Mouse (Mus musculus) layer of hippocampus, adult 2 months (tissue): Measurements from ENCODE around the gene Map3k6. TPM values are rescaled to one million over a fixed set of nuclear protein-coding genes. Genes with fewer than 3 reads are reported as not detected.

Source experiments
- DNase-seq, 2 experiments: peaks; one replicate each; pipeline ENCODE4 v3.0.0; 2022; ENCODE audit warnings: low spot score in 2 of 2
- H3K27ac ChIP-seq: fragments of 200-600 bp; 2 replicates; pipeline ENCODE4 v1.8.1; 2022
- H3K4me3 ChIP-seq: fragments of 200-600 bp; 2 replicates; pipeline ENCODE4 v1.8.1; 2022; ENCODE audit warnings: mild to moderate bottlenecking
- CTCF ChIP-seq: fragments of 200-600 bp; conservative IDR thresholded peaks from 2 replicates; pipeline ENCODE4 v1.8.1; 2022; ENCODE audit warnings: antibody characterized with exemption, mild to moderate bottlenecking, moderate library complexity
- total RNA-seq, 2 experiments: library from RNA; stranded (reverse); gene quantifications; 2 replicates each; pipeline ENCODE4 v1.2.3; 2021

The Map3k6 gene
- total RNA-seq, 2 experiments from 2014 or later = 5.8 to 10.5 TPM

DNA sequence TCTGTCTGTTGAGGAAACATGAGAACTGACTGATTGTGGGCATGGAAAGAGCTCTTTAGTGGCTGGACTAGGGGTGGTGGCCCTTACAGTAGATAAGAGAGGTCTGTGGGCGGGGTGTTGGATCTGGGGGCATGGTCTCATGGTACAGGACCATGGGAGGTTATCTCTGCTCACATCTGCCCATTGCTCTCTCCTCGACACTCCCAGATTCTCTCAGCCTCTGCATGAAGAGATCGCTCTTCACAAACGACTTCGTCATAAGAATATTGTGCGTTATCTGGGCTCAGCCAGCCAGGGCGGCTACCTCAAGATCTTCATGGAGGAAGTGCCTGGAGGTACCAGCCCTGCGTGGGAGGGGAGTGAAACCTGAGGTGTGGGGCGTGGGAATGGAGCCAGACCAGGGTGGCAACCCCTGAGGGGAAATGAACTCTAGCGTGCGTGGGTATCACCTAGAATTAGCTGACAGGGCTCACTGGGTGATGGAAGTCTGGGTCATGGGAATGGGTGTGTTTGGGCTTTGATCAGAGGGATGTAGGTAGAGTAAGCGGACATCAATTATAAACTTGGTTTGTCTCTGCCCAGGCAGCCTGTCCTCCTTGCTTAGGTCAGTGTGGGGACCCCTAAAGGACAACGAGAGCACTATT lies 7.3 kb downstream of the Map3k6 start:
- no peak overlapping the region for H3K27ac ChIP-seq
- no peak for DNase-seq
- TF ChIP-seq CTCF = no peak
- no peak overlapping the region for H3K4me3 ChIP-seq

DNA sequence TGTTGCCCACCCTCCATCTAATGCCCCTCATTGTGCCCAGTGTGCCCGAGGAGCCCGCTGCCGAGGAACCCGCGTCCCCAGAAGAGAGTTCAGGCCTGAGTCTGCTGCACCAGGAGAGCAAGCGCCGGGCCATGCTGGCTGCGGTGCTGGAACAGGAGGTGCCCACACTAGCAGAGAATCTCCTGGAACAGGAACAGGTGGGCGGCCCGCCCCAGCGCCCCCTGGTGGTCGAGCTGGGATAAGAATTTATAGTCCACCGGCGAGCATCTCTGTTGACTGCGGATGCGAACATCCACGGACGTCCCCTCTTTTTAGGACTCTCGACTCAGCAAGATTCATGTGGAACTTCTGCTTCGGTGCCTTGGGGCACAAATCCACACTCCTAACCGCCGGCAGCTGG lies 10.0 kb downstream of the Map3k6 start:
- peak; percentile 96 for TF ChIP-seq CTCF
- Histone ChIP-seq H3K27ac (no peak overlapping the region), H3K4me3 (peak overlapping the region; percentile 49)
- peak; percentile 76 to 91 for DNase-seq

DNA sequence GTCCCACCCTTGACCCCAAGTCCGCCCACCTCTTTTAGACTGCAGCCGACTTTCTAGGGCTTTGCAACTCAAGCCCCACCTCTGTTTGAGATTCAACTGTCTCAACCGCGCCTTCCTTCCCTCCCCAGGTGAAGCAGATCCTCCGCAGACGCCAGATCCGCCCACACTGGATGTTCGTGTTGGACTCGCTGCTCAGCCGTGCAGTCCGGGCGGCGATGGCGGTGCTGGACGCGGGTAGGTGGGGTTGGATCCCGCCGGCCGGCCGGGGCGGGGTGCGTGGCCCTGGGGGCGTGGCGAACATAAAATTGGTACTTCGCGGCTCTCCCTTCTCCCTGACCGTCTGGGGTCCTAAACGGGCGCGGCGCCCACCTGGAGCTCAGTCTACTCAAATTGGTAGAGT lies 10.6 kb downstream of the Map3k6 start:
- DNase-seq = no peak
- Histone ChIP-seq H3K4me3 (peak overlapping the region; percentile 49), H3K27ac (no peak overlapping the region)
- TF ChIP-seq CTCF = no peak

DNA sequence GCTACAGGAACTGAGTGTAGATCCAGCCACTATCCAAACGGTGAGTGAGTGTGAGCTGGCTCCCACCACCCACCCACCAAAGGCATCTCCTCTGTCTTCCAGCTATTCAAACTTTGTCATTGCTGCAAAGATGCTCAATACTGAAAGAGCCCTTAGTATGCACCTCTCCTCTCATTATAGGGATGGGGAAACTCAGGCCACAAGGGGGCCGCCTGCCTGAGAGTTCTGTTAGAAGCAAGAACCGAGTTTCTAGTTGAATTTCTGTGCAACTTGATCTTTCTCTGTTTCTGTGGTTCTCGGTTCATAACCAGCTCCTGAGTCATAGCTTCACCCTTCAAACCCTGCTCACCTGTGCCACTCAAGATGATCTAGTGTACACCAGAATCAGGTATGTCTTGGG lies 11.5 kb downstream of the Map3k6 start:
- peak; percentile 66 for TF ChIP-seq CTCF
- DNase-seq = no peak
- Histone ChIP-seq H3K4me3 (no peak overlapping the region), H3K27ac (no peak overlapping the region)

DNA sequence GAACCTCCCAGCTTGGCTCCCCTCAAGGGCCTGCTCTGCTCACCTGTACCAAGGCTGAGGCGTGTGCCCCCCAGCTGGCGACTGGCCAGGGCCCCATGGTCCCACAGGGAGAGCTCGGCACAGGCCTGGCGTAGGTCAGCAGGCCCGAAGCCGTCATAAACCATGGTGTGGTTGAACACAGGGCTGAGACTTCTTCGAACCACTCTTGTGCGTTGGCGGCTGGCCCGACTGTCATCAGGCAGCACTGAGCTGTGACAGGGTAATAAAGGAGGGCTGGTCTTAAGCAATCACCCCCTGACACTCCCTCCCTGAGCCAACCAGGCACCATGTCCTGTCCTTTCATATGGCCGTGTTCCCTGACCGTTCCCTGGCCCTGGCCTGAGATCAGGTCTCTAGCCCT lies 12.8 kb downstream of the Map3k6 start:
- Histone ChIP-seq H3K4me3 (no peak overlapping the region), H3K27ac (no peak overlapping the region)
- no peak for DNase-seq
- TF ChIP-seq CTCF = no peak

DNA sequence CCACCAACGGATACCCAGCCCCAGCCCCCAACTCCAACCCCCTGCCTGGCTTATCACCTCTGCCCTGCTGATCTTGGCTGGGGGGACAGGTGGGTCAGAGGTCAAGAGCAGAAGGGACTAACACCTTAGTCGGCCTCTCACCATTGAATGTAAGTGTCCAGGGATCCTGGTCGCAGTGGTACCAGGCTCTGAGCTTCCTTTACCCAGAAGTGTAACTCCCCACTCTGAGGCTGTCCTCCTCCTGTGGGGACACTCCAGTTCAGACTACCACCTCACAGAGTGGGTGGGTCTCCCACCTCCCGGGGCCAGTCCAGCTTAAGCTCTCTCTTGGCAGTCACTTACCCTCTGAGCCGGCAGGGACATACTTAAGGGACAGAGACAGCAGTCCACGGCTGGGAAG lies 14.8 kb downstream of the Map3k6 start:
- no peak overlapping the region for H3K4me3 ChIP-seq
- no peak overlapping the region for H3K27ac ChIP-seq
- TF ChIP-seq CTCF = no peak
- no peak for DNase-seq

DNA sequence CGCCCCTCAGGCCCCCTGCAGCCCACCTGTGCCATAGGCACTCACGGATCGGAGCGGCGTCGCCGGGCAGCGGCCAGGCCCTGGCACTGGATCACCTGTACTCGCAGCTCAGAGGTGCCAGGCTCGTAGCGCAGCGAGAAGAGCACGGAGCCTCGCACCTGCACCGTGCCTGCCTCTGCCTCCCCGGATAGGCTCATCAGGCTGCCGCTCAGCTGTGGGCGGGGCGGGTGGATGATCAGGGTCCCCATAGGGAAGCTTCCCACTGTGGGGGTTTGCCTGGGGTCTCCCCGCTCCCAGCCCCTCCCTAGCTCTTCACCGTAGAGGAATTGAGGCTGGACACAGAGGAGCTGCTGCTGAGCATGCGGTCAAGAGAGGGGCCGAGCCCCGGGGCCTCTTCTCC lies 16.2 kb downstream of the Map3k6 start:
- no peak for DNase-seq
- TF ChIP-seq CTCF = no peak
- Histone ChIP-seq H3K4me3 (no peak overlapping the region), H3K27ac (no peak overlapping the region)

DNA sequence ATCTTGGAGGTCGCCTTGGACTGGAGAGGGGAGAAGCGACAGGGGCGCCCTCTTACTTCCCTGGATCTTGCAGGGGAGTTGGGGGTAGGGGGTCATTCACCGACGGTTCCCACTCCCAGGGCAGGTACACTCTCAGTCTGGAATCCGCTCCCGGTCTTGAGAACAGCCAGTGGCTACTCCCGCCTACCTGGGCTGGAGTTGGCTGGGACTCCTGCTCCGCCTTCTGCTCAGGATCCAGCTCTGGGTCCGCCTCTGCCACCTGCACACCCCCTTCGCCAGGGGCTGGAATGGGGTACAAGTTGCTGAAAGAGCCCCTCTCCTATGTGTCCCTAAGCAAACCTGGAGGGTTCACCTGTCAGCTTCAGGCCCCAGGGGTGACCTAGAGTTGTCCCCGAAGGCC lies 16.6 kb downstream of the Map3k6 start:
- TF ChIP-seq CTCF = no peak
- H3K27ac ChIP-seq = no peak overlapping the region
- DNase-seq = no peak
- H3K4me3 ChIP-seq = no peak overlapping the region

DNA sequence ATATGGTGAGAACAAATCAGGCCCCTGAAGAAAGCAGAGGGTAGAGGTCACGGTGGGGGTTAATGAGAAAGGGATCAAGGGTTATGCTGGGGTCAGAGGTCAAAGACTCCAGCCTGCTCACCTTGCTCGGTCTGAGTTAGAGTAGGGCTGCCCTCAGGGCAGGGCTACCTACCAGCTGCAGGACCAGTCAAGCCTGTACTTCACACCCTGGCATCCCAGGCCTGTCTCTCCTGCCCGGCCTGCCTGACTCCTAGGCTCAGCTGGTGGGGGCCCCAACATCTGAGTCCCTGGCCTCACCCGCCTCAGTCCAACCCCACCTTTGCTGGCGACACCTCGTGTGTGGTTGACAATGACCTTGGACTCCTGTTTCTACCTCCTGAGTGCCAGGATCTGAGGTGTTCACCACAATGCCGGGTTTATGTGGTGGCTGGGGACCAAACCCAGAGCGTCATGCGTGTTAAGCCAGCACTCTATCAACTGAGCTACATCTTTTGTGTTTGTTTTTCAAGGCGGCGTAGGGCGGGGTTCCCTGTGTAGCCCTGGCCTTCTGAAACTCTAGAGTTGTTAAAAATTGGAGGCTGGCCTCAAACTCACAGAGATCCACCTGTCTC lies 17.3 kb downstream of the Map3k6 start:
- TF ChIP-seq CTCF = no peak
- DNase-seq = no peak
- H3K27ac ChIP-seq = no peak overlapping the region
- no peak overlapping the region for H3K4me3 ChIP-seq

DNA sequence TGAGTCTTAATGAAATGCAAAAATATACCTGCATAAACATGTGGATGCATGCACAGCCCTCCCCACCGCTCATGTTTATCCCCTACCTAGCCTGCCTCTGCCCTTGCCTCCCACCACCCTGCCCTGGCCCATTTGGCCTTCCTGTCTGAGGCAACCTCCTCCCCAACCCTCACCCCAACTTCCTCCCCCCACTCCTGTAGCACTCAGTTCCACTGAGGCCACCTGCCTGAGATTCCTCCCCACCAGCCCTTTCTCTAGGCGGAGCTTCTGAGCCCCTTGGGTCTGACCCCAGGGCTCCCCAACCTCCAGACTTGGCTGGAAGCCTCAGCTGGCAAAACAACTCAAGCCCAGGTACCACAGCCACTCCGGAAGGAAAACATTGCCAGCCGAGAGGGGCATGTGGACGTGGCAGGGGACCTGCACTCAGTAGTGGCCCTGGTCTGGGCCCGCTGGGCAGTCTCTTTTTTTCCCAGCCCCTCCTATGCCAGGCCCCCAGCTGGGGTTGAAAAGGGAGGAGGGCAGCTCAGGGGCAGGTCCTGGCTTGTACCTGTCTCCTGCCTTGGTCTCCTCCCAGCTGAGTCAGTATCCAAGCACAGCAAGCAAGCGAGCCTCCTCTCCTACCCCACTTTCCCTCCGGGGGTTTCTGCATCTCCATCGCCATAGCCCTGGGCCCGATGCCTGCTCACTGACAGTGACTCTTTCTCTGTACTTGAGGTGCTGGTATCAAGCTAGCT lies 21.2 kb downstream of the Map3k6 start:
- Histone ChIP-seq H3K27ac (no peak overlapping the region), H3K4me3 (no peak overlapping the region)
- no peak for DNase-seq
- no peak for TF ChIP-seq CTCF

DNA sequence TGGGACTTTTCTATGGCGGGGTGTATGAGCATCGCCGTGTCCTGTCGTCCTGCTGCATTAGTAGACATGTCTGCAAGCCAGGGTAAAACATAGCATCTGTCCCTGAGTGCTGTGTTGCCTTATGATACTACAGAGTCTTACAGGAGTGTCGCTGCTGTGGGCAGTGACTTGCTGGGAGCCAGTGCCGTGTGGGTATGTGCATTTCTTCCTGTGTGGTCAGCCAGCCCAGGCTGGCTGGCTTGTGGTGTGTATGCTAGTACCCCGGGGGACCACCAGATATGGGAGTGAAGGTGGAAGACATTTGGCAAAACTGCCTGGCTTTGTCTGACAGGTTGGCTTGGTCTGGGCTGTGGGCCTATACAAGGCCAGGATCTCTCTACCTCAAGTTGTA lies 21.8 kb downstream of the Map3k6 start:
- Histone ChIP-seq H3K4me3 (no peak overlapping the region), H3K27ac (no peak overlapping the region)
- DNase-seq = no peak
- TF ChIP-seq CTCF = no peak

DNA sequence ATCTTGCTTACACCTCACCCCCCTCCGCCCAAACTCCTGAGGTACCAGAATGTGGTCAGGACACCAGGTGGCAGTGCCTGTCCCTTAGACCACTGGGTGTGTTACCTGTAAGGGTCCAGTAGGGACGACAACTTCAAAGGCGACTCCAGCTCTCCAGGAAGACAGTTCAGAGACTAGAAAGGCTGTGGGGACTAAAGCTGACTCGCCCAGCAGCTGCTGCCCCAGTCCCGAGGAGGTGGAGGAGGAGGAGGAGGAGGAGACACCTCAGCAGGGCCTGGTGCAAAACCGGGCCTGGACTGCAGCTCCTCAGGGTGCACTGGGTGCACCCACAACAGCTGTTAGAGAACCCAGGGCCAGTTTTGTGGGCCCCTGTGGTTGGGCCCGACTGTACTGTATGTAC lies 22.3 kb downstream of the Map3k6 start, which contains the start of gene Sytl1:
Sytl1 (minus strand) TSS at position 232 of the 400 bp plus-strand sequence.
- H3K4me3 ChIP-seq = no peak within 1 kb of the TSS
- DNase-seq = no peak
- TF ChIP-seq CTCF = no peak
- no peak within 1 kb of the TSS for H3K27ac ChIP-seq

DNA sequence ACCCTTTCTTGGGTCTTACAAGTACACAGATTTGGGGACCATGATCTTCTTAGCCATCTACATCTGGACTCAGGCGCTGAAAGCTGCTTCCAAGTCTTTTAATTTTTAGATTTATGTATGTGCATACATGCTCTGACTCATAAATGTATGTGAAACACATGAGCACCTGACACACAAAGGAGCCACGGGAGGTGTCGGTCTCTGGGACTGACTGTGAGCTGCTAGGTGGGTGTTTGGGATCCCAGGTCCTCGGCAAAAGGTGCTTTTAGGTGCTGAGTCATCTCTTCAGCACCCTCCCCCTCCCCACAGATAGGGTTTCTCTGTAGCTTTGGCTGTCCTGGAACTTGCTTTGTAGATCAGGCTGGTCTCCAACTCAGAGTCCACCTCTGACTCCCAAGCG lies 23.1 kb downstream of the Map3k6 start:
- TF ChIP-seq CTCF = no peak
- no peak for DNase-seq
- H3K27ac ChIP-seq = no peak overlapping the region
- H3K4me3 ChIP-seq = no peak overlapping the region

DNA sequence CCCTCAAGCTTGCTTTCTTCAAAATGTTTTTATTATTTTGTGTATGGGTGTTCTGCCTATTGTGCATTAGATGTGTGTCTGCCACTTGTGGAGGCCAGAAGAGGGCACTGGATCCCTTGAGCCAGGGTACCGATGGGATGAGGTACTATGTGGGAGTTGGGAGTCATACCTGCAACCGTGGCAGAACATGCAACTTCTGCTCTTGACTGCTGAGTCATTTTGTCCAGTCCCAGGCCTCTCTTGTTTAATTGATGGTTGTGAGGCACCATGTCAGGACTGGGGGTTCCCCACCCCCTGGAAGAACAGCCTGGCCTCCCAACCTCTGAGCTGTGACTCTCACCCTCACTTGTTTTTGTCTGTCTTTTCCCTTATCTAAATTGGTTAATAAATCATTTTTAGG lies 23.9 kb downstream of the Map3k6 start:
- no peak for DNase-seq
- TF ChIP-seq CTCF = no peak
- H3K4me3 ChIP-seq = no peak overlapping the region
- H3K27ac ChIP-seq = no peak overlapping the region
